Mouse (Mus musculus) CD4-positive, CD25-positive, alpha-beta regulatory T cell, adult 4 months (primary cell): ENCODE results near the gene 1700030K09Rik. TPM values are rescaled to one million over a fixed set of nuclear protein-coding genes. Genes with fewer than 3 reads are reported as not detected.

Experiments used
- ATAC-seq: one replicate; pipeline ENCODE4 v1.8.0; 2017
- polyA plus RNA-seq, 2 experiments: library from polyadenylated mRNA; unstranded; fragments of 100-300 nt; shearing (Covaris generic); gene quantifications; one replicate each; pipeline ENCODE4 v1.2.1; 2017

The 1700030K09Rik gene
- polyA plus RNA-seq, 2 experiments from 2014 or later, result 8.3 to 13.4 TPM

DNA sequence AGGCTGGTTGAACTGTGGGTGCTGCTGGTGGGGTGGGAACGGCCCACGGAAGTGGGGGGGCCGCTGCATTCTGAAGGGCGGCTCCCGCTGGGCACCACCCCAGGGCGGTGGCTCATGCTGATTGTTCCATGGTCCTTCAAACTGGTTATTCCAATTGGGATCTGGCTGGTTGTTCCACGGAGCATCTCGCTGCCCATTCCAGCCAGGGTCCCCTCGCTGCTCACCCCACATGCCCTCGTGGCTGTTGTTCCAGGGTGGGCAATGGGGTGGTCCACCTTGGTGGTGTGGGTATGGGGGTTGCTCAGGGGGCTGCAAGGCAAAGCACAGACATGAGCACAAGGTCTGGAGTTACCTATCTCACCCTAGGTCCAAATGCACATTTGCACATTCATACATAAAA is 20.5 kb downstream of the 1700030K09Rik start:
- no peak for ATAC-seq

DNA sequence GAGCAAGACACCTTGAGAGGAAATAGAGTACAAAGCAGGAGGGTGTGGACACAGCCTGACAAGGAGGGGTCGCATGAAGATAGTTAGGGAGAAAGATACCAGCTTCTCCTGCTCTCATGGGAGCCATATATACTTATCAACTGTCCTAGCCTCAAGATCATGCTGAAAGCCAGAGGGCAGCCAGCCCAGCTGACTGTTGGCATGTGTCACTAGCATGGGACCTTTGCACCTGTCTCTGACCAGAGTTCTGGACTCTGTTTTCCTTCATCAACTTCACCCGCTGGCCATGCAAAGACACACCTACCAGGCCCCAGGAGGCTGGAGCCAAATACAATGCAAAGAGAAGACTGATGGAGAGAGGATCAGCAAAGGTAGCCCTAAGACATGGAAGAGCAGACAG is 25.6 kb downstream of the 1700030K09Rik start:
- ATAC-seq, result no peak

DNA sequence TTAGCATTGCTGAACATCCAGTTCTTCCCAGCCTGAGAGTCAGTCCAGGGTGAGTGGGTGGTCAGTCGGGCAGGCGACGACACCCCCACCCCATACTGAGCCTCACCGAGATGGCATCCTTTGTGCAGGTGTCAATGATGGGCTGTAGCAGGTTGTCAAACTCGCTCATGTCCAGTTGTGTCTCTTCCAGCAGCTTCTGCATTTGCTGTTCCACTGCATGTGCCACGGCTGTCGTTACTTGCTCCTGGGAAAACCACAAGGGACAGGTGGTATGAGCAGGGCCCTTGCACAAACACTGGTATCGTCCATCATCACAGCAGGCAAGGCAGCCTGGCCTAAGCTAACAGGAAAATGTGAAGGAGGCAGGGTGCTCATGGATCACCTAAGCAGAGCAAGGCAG is 26.3 kb downstream of the 1700030K09Rik start:
- ATAC-seq, result no peak

DNA sequence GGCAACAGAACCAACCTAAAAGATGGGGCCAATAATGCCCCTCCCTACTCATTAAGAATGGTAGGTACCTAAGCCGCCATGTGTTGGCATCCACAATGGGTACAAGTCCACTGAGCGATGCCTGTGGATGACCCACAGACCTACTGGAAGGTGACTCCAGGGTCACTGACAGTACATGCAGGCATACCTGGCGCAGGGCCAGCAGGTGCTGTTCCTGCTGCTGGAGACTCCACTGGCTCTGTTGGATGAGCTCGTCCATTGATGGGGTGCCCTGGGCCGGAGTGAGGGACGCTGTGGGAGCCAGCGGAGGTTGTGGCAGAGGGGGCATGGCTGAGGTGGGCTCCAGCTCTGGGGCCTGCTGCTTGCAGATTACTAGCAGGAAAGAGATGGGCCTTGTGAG is 27.0 kb downstream of the 1700030K09Rik start:
- ATAC-seq, result no peak

DNA sequence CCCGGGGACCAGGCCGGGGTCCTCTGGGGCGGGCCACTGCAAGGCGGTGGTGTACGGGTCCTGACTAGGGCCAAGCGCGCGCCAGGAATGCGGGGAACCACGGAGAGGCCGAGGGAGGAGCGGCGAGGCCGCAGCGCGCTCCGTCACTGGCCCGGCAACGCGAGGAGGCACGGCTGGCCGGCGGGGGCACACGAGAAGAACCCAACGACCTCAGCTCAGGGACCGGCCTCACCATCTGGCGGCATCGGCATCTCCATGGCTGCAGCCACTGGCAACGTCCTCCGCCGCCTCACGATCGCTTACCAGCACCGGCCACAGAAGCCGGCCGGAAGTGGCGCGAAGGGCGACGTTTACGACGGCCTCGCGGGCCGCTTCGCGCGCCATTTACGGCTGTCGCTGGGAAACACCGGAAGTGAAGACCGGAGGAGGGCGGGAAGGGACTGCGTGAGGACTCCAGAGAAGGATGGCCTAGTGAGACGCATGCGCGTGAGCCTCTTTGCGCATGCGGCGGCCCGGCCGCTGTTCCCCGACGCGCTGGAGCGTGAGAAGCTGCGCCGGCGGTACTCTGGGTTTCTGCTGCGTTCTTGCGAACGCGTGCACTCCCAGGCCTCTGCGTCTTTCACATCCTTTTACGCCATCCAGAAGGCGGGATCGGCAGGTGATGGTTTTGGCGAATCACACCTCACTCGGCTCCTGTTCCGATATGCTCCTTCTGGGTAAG is 31.3 kb downstream of the 1700030K09Rik start, which contains the start of gene Cherp:
Cherp (minus strand) TSS at position 401 of the 721 bp plus-strand sequence.
- peak; percentile 93 for ATAC-seq

DNA sequence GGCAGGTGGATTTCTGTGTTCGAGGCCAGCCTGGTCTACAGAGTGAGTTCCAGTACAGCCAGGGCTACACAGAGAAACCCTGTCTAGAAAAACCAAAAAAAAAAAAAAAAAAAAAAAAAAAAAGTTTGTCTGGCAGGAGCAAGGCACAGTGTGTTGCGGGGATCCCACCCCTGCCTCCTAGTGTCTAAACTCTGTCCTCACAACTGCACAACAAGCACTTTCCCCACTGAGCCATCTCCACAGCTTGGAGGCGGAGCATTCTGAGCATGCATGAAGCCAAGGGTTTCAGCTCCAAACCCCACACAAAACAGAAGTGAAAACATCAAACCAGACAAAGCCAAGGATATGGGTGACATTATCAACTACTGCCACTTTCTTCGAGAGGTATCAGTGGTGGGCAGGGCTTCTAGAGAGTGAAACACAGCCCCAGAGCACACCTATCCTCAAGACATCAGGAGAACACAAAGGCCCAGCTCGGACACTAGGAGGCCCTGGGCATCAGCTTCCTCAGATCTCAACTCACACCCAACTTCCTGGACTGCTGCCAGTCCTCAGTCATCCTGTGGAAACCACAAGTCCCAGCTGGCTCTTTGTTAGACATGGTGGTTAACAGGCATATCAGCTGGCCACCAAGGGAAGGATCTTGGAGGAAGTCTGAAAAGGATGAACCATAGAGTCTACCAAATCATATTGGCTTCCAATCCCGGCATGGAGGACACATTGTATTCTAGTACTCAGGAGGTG is 41.9 kb downstream of the 1700030K09Rik start:
- peak; percentile 26 for ATAC-seq

DNA sequence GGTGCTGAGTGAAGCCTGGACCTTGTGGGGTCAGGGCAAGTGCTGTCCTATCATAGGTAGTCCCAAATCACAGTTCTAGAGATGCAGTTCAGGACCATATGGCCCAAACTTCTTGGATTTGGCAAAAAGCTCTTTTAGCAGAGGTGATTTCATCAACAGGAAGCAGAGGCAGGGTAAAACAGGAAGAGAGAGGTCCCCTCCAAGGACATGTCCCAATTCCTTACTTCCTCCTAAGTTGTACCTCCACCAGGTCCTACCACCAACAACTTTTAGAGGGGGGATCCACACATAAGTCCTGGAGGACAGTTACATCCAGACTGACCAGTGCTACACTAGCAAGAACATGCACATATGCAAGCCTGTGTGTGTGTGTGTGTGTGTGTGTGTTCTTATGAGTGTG is 43.3 kb downstream of the 1700030K09Rik start:
- ATAC-seq, result no peak

DNA sequence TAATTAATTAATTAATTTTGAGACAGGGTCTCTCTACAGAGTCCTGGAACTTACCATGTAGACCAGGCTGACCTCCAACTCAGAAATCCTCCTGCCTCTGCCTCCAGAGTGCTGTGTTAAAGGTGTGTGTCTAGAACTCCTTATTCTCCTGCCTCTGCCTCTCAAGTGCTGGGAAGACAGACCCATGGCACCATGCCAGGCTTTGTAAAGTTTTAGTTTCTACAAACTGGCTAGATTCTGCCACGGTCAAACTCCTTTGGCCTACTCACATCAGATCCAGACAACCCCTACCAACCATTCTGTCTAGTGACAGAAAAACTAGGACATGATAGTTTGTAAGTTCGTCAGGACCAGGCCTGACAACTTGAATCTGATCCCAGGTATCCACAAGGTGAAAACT is 47.3 kb downstream of the 1700030K09Rik start:
- ATAC-seq, result no peak

DNA sequence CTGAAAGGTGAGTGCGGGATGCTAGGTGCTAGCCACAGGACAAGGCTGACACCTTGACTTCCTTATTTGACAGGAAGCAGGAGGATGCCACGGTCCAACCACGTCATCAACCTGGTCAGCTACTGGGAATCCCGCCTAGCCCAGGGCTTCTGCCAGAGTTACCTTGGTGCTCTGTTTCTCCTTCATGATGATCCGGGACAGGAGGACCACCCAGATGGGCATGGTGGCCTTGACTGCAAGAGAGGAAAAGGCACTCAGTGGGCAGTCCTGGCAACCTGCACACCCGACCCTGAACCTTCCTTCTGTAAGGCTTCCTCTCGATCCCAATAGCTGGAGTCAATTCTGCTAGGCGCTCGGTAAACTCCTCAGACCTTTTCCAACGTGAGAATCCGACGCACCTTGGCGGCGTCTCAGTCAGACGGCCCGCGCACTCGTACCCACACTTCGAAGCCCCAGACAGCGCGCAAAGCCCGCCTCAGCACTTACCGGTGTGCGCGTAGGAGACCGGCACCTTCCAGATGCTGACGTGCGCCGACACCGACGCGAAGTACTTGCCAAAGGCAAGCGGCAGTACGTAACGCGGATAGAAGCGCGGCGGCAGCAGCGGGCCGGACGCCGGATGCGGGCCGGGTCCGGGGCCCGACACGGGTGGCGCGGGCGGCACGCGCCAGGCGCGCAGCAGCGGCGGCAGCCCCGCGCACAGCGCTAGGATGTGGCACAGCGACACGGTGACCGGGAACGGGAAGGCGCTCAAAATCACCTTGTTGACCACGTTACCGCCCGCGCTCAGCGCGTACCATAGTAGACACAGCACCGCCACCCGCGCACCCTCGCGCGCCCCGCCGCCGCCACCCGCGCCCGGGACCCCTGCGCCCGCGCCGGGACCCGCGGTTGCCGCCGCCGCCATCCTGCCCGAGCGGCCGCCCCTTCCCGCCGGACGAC is 48.3 kb downstream of the 1700030K09Rik start, which contains the start of gene Slc35e1:
Slc35e1 (minus strand) TSS at position 935 of the 942 bp plus-strand sequence.
- peak; percentile 36 for ATAC-seq

DNA sequence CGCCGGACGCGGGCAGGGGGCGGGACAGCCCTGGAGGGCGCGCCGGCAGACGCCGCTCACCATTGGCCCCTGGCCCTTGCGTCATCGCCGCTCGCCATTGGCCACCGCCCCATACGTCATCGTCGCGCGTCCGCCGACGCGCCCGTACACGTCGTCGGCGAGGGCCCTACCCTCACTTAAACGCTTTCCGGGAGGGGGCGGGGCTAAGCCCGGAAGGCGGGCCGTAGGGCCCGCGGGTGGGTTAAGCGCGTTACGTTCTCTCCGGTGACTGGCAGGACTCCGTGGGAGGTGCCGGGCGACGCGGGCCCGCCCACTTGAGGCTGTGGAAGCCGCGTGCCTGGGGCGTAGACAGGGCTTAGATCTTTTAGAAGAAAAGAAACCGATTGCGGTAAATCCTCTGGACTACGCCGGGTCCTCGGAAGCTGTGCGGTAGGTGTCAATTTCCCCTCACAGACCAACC is 49.0 kb downstream of the 1700030K09Rik start:
- peak; percentile 84 for ATAC-seq

DNA sequence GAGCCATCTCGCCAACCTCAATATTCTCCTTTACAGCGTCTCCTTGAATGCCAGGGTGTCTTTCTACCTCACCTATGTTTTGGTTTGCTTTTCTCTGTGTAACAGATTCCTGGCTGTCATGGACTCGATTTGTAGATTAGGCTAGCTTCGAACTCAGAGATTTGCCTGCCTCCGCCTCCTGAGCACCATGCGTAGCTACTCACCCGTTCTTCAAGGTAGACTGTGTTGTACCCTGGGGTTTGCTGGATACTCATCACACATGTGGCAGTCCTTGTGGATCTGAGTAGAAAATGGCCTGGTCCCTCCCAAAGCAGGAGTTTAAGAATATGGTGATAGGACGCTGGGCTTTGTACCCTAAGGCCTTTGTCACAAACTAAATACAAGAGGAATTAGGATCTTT is 49.7 kb downstream of the 1700030K09Rik start:
- no peak for ATAC-seq

DNA sequence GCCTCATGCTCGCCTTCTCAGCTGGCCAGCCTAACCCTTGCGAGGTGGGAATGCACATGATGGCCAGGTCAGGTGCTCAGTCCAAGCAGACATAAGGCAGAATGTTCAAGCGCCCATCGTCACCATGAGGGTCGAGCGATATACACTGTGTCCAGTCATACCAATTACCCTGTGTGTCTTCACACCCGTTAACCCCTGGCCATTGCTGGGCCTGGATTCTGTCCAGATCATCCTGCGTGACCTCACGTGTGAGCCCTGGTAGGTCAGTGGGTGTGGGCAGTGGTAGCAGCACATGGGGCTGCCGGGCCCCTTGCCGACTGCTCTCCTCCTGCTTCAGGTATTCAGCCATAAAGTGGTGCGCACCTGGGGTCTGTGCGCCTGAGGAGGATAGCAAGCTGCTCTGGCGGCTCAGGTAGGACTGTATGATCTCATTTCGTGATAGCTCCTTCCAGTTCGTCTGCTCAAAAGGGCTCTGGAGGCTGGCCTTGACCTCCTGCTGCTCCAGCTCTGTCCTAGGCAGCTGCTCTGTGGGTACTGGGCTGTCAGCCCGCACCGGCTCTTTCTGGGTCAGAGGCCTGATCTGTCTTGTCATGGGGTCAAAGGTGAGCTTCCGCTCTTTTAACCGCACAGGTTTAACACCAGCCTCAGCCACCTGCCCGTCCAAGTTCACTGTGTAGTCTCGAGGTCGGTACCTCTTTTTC is 51.9 kb downstream of the 1700030K09Rik start:
- ATAC-seq, result no peak

DNA sequence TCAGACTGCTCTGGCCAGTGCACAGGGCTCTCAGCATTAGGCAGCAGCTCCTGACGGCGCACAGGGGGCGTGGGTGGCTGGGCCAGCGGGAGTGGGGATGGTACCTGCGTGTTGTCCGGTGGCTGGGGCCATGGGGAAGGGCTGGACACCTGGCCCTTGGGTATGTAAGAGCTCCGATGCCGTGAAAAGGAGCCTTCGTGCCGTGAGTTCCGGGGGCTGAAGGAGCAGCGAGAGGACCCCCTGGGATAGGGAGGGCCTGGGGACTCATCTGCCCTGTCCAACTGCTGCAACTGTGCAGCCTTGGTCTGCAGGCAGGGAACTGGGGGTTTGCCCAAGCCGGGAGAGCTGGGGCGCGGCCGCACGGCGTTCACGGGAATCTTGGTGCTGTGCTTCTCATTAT is 52.5 kb downstream of the 1700030K09Rik start:
- ATAC-seq, result no peak

DNA sequence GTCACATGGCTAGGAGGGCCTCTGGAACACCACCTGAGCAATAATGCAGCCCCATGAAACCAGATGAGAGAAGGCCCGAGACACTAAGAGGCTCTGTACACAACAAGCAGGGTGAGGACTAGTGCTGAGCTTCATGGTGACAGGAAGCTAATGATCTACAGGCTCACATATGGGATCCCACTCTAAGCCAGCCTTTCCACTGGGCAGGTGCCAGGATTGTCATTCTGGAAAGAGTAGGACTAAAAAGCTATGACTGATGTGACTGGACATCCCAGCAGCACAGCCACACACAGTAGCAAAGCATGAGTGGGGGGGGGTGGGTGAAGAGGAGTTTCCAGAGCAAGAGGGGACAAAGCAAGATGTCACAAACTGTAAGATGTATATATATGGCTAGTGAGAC is 54.2 kb downstream of the 1700030K09Rik start:
- ATAC-seq, result no peak

DNA sequence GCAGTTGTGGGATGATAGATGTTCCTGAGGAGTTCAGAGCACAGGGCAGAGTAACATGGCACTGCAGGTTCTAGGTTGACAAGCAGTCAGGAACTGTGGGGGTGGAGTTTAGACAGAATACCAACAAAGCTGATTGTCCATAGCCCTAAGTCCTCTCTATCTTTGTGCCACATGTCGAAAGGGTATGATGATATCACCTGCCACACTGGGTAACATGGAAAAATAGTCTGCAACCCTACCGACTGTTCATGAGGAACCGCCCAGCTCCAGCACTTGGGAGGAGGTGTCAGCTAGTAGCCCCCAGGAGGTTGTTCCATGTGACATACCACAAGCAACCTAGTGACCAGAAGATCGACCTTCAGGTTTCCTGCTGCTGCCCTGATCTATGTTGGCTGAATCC is 54.8 kb downstream of the 1700030K09Rik start:
- ATAC-seq, result no peak

DNA sequence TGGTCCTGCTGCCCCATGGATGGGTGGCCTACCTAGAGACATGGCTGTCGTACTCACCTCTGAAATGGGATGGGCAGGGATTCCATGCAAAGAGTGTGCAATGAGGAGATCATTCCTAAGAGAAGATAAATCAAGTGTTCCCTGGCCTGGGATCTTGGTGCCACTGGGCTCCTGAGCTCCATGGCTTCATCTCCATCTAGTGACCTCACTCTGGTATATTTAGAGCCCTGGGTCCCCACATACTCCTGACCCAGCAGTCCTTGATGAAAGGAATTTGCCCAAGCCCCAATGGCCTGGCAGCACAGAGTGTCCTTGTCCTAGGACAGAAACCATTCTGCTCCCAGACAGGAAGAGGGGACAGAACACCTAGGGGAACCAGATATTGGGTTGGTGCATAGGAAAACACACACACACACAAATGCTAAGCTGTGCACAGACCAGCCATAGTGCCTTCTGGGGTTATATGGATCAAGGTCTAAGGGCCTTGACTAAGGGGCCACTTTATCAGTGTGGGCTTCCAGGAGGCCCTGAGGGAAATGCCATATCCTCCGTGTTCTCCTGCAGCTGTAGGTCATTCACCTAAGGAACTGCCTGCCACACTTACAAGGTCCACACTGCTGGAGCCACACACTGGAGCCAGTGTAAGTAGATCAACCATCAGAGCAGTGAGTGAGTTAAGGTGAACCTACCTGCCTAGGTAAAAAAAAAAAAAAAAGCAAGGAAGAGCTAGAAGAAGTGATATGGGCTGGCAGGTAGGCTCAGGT is 56.0 kb downstream of the 1700030K09Rik start:
- ATAC-seq, result no peak

DNA sequence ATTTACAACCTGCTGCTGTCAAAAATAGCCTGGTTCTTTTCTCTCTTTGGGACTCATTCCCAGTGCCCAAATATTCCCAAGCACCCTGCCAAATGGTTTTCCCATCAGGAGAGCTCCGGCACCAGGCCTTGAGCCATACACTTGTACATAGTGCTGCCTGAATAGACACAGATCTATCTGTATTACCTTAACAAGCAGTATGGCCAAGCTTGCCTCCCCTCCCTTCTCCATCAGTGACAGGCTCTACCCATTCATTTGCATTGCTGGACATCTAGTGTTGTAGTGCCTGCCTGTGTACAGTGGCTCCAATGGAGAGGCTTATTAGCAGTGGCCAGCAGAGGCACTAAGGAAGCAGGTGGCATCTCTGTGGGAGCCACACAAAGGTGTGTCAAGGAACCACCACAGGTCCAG is 56.8 kb downstream of the 1700030K09Rik start:
- ATAC-seq, result no peak

DNA sequence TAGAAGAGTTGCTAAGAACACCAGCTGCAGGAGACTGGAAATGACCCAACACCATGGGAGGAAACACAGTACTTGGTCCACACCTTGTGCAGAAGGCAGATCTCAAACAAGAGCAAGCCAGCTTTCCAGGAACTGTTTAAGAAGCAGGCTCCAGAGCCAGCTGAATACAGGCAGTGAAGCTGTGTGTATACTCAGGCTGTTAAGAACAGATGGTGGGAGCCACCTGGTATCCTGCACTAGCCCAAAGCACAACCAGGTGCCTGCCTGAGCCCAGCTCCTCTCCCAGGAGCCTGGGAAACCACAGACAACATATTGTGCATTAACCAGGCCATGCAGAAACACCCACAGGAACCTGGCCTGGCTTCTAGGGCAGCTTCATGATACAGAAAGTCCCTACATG is 60.5 kb downstream of the 1700030K09Rik start:
- ATAC-seq, result no peak

DNA sequence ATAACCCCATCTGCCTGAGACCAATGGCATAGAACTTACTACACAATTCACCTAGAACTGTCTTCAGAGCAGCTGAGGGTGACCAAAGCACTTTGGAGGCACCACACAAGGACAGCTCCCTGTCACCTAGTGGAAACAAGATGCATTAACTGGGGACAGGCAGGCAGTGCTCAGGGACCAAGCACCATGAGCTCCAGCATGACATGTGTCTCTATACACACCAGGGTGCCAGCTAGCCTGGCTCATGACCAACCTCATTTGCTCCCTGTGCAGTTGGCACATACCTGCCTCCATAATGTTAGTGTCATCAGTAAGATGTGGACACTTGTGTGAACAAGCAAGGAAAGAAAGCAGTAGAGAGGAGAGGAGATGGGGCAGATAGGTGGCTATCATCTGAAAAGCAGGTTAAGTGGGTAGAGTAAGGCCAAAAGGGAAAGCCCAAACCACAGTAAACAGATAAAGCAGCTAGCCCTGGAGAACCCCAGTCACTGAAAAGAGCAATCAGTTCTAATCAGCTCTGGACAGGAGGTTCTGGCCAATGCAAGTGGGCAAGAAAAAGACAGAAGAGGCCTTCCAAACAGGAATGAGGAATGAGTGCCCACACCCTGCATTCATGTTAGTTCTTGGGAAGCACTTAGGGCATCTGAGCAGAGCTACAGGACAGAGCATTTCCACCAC is 61.1 kb downstream of the 1700030K09Rik start:
- no peak for ATAC-seq

DNA sequence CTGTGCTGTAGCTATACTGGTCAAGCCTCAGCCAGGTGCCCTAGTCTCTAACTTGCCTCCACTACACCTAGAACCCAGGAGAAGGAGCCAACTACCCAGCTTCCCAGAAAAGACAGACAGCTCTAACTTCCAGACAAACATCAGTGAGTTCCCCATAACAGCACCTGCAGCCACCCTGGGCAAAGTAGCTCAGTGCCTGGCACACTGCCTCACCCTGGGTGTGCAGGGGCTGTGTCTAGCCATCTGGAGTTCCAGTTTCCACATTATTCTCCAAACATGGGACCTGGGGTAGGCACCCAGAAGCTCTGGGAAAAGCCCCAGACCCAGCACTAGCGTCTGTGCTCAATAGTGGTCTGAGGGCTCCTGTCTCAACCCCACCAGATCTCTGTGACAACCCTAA is 63.8 kb downstream of the 1700030K09Rik start:
- ATAC-seq, result no peak
